Mouse (Mus musculus): ENCODE data around the gene Dhrs4.

Dhrs4 gene

DNA sequence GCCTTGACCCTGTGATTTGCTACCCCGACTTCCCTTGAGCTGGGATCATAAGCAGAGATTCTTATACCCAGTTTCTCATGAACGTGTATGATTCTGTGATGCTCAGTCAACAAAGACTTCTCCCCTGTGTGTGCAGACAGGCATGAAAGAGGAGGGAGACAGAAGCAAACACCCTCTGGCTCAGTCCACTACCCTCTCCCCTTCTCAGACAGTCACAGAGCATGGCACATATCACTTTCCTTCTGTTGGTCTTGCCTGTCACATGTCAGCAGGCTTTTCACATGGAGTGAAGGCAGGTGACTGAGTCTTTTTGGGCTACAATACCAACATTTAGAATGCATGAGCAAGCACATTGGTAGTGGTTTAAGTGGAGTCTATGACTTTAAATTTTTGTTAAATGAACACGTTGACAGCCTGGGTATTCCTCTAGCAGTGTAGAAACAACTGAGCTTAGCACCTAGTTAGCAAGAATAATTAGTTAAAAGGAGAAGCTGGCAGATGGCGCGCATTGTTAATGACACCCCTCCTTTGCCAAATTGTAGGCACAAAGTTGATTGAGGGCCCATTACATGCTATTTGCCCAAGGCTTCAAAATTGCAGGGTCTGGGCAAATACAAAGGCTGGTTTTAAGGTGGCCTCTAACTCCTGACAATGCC is 6.0 kb downstream of the Dhrs4 start:
- no peak for DNase-seq (ENCODE audit: low spot score in 2 of 2)

DNA sequence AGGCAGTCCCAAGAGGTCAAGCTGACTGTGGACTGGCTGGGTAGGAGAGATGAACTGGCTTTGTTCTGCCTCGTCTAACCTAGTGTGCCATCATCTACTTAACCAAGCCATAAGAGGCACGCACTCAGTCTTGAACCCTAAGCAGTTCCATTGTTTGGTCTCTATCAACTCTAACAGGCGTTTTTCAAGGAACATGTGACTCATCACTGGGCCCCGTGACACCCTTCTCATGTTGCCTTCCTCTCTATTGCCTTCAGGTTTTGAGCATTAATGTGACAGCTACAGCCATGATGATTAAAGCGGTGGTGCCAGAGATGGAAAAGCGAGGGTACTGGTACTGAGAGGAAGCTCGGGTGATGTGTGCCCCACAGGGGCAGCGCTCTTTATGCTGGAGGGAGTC is 8.3 kb downstream of the Dhrs4 start:
- no peak for DNase-seq (ENCODE audit: low spot score in 2 of 2)

DNA sequence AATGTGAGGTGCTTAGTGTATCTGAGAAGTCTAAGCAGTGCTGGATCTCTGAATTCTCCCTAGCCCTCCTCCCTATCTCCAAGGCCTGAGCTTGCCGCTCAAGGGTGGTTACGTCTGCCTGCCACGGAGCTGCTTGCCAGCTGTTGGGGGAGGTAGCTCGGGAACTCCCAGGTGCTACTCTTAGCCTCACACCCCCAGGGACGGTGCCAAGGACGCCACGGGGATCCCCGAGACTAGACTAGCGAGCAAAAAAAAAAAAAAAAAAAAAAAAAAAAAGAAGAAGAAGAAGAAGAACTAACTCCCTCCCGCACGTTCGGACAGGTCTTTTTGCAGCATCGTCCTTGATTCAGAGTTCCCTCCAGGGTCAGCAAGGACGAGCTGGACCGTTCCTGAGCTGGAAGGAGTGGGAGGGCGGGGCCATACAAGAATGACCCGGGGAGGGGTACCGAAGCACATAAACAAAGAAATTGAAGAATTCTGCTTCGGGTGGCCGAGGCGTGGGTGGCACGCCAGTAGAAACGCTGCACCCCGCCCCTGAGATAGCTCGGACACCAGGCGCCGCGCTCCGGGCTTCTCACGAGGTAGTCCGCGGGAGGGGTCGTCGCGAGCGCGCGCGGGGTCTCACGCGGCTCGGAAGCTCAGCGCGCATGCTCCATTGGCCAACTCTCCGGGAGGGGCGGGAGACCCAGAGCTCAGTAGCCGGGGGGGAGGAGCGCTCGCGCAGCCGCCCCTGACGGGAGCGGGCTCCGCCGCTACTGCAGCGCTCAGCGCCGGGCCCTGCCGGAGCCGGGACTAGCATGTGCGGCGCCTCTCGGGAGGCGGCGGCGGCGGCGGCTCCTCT is 12.0 kb downstream of the Dhrs4 start, which contains the start of gene Carmil3:
Carmil3 (plus strand) TSS at position 291 of the 841 bp plus-strand sequence.
- peak; percentile 60 to 61 for DNase-seq (ENCODE audit: low spot score in 2 of 2)

DNA sequence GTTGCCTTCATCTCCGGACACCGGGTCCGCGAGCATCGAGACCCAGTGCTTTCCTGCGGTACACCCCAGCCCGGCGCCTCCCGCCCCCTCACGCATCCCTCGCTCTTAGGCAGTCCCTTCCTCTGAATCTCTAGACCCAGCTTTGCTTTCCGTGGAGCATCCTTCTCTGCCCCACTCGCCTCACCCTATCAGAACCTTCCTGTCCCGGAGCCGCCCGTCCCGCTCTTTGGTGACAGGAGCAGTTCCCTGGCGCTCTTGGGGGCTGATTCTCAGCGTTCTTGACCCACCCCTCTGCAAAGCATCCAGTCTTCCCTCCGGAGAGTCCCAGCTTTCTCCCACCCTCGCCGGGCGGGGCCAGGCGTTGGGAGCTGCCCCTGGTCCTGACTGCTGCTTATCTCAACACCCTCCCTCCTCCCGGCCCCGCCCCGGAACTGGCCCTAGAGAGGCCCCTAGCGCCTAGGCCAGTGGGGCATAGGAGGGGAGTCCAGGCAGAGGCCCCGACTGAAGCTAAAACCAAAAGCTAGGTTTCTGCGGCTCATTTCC is 12.8 kb downstream of the Dhrs4 start:
- DNase-seq (ENCODE audit: low spot score in 2 of 2): peak; percentile 48 to 58

DNA sequence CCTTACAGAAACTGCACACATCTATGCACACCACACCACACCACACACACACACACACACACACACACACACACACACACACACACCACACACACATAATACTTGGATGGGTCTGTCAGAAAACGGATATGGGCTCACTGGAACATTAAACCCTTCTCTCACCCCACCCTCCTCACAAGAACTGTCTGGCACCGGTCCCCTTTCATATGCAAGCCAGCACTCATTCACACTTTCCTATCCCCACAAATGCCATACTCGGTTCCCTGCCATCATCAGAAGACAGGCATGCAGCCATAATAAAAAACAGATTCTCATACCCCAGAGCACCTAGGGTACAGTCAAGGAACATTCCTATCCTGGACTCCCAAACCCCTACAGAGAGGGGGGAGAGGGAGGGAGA is 13.5 kb downstream of the Dhrs4 start:
- DNase-seq (ENCODE audit: low spot score in 2 of 2): no peak

DNA sequence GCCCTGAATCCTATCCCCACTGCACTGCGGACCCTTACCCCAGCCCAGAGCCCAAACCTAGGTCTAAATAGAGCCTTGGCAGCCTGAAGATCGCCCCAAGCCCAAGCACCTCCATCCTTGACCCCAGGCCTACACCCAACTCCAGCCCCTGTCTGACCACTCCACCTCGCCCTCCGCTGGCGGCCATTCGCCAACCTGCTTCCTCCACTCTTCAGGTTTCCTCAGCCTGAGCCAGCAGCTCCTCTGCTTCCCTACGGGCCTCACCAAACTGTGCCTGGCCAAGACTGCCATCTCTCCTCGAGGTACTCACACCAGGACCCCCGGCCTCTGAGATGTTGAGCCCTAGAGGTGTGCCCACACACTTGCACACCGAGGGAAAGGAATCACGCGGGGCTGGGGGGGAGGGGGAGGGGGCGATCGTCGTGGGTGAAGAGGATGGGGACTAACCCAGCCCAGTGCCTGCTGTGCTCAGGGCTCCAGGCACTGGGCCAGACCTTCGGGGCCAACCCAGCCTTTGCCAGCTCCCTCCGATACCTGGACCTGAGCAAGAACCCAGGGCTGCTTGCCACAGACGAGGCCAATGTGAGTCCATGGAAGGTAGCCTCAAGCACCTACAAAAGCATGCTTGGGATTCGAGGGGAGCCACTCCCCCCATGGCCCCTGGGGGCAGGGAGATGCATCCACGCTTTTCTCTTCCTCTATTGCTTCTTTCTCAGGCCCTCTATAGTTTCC is 17.1 kb downstream of the Dhrs4 start:
- no peak for DNase-seq (ENCODE audit: low spot score in 2 of 2)

DNA sequence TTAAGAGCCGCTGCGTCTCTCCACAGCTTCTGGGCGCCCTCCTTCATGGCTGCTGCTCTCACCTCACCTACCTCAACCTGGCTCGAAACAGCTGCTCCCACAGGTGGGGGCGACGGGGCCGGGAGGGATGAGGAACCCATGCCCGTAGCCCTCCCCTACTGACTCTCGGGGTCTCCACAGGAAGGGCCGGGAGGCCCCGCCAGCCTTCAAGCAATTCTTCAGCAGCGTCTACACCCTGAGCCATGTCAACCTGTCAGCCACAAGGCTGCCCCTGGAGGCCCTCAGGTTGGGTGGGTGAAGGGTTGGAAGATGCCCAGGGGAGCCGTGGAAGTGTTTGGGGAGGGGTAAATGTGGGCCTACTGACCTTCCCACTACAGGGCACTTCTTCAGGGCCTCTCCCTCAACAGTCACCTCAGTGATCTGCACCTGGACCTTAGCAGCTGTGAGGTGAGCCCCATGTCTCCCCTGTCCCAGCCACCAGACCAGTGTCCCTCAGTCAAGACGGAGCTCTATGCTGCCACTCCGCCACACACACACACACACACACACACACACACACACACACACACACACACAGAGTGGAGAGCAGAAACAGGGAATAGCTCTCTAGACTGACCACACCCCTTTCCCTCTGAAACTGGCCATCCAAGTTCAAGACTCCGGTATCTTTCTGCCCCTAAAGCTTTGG is 18.3 kb downstream of the Dhrs4 start:
- no peak for DNase-seq (ENCODE audit: low spot score in 2 of 2)

DNA sequence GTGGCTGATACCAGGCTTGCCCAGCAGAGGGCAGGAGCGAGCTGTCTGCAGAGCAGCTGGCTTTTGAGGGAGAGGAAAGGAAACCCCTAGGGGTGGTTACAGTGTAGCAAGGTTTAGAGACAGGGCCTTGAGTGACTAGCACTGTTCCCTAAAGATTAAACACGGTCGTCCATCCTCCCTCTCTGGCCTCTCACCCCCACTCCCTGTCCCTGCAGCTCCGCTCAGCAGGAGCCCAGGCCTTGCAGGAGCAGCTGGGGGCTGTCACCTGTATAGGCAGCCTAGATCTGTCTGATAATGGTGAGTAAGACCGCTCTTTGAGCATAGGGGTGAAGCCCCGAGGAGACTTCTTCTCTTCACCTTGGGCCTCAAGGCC is 18.9 kb downstream of the Dhrs4 start:
- DNase-seq (ENCODE audit: low spot score in 2 of 2): peak; percentile 82 to 84

DNA sequence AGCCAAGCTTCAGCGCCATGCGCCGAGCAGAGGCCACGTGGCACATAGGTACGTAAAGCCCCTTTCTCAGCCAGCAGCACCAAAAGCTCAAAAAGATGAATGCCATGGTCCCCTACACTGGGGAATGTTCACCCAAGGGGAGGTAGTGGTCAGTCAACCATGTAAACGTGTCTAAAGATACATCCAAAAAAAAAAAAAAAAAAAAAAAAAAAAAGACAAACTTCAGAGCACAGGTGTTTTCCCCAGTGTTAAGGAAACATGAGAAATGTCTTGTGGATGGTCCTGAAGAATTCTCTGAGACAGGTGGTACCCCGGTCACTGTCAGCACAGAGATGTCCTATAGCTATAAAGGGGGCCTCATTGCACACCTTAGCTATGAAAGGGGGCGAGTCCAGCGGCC is 27.1 kb downstream of the Dhrs4 start:
- DNase-seq (ENCODE audit: low spot score in 2 of 2): no peak

DNA sequence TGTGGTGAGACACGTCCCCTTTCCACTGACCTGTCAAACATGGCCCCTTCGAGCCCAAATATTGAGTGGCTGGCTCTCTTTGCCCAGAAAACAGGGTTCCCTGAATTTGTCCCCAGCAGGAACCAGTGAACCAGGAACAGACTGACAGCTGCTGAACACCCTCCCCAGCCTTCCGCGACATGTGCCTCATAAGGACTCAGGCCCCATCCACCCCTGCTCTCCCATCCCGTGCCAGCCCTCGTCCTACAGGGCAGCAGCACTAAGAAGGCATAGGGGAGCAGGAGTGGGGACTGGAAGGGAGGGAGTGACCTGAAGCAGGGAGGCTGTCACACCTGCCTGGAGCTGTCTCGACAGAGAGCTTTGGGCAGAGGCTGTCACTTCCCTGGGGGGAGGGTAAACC is 29.2 kb downstream of the Dhrs4 start:
- no peak for DNase-seq (ENCODE audit: low spot score in 2 of 2)

DNA sequence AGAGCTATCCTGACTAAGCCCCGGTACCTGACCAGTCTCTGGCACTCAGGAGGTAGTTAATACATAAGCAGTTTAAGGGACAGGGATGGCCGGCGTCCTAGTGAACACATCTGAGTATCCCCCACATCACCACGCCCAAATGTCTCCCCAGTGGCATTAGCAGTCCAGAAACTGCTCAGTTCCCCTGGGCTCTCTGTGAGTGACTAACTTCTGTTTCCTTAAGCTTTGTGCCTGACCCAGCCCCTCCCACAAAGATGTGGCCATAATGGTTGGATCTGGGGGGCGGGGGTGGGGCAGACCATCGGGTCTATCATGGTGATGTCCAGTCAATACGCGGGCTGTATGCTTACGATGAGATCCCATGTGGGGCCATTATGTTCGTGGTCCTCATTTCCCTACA is 31.0 kb downstream of the Dhrs4 start:
- DNase-seq (ENCODE audit: low spot score in 2 of 2): no peak

DNA sequence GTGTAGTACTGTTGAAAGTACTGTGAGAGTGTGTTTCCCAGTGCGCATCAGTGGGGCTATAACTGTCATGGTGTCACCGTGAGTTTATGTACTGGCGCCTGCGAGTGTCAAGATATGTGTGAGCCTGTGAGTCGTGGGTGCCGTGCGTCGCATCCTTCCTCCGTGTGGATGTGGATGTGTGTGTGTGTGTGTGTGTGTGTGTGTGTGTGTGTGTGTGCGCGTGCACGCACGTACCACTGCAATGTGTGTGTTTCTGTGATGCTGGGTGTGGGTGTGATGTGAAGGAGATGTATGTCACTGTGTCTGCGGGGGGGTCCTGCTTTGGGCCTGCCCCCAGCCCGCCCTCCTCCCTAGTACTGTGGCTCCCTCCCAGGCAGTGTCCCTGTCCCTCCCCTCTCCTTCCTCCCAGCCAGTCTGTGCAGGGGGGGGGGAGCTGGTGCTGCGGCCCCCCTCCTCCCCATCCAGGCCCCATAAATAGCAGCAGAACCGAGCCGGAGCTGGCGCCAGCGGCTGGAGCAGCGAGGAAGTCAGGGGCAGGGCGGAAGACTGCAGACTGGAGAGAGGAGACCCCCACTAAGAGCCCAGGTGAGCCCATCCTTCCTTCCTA is 31.7 kb downstream of the Dhrs4 start, which contains the start of gene Cpne6:
Cpne6 (plus strand) TSS at position 321 of the 607 bp plus-strand sequence.
- no peak for DNase-seq (ENCODE audit: low spot score in 2 of 2)

DNA sequence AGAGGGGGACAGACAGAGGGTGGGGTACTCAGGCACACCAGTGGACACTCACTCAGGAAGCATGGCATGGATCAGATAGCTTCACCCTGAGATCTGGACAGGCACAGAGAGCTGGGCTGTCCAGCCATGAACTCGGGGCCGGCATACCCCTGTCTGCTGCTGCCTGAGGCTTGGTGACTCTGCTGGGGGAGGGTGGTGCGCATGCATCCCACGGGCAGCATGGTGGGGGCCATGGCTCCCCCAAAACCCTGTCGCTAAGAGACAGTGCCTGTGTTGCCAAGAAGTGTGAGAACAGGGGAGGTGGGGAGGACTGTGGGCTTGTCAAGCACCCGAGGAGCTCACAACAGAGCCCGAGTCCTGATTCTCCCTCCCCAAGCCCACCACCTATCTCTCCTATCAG is 32.5 kb downstream of the Dhrs4 start:
- no peak for DNase-seq (ENCODE audit: low spot score in 2 of 2)

DNA sequence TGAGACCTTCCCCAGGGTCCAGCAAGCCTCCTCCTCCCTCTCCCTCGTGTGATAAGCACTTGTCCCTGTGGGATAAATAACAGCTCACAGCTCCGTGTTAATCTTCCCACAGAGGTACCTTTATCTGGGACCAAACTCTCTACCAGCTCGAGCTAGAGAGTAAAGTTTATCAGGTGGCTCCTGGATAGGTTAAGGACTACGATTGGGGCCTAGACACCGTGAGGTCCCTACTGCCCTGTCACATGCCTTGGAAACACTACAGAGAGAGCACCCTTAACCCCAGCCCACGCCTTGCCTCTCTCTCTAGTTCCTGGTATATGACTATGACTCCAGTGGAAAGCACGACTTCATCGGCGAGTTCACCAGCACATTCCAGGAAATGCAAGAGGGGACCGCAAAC is 35.4 kb downstream of the Dhrs4 start:
- no peak for DNase-seq (ENCODE audit: low spot score in 2 of 2)

DNA sequence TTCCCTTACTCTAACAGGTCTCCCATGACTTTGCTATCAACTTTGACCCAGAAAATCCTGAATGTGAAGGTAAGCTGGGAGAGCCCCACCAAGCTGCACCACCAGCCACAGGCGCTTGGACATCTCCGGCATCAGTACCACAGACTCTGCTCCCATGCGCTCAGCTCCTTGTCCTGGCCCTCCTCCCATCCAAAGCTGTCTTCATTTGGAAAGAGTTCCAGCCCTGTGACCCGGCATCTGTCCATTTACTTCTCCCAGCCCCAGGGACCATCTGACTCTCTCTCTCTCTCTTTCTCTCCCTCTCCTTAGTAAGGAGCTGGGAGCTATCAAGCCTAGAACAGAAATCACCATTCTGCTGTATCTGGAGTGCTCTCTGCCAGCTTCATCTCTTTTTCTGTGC is 37.3 kb downstream of the Dhrs4 start:
- DNase-seq (ENCODE audit: low spot score in 2 of 2): no peak

DNA sequence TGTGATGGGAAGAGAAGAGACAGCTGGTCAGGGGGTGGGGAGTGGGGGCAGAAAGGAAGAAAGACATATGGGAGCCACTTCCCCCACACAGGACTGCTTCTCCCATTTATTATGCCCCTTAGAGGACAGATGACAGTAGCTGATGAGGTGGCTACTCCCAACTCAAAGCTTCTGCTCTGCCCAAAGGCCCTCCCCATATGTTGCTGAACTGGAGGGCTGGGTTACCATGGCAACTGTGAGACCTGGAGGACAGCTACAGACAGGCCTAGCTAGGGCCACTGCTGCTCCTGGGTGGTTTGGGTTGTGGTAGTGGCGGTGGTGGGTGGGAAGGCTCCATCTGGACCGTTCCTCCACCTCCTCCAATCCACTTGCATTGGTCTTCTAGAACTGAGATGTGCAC is 40.3 kb downstream of the Dhrs4 start:
- no peak for DNase-seq (ENCODE audit: low spot score in 2 of 2)

DNA sequence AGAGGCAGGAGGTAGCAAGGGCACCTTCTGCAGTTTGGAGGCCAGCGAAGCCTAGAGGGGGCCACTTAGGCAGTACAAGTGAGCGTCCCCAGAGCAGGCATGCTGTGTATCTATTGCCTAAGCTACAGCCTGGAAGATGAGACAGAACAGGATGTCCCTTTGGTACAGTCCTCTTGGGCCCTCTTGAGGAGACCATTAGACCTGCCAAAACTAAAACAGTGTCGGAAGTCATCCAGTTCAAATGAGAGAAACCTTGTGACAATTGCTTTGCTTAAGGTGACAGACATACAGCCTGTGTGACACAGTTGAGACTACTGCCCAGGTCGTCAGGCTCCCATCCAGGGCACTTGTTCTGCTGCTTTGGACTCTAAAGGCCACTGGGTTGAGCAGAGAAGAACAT is 41.0 kb downstream of the Dhrs4 start:
- DNase-seq (ENCODE audit: low spot score in 2 of 2): no peak

DNA sequence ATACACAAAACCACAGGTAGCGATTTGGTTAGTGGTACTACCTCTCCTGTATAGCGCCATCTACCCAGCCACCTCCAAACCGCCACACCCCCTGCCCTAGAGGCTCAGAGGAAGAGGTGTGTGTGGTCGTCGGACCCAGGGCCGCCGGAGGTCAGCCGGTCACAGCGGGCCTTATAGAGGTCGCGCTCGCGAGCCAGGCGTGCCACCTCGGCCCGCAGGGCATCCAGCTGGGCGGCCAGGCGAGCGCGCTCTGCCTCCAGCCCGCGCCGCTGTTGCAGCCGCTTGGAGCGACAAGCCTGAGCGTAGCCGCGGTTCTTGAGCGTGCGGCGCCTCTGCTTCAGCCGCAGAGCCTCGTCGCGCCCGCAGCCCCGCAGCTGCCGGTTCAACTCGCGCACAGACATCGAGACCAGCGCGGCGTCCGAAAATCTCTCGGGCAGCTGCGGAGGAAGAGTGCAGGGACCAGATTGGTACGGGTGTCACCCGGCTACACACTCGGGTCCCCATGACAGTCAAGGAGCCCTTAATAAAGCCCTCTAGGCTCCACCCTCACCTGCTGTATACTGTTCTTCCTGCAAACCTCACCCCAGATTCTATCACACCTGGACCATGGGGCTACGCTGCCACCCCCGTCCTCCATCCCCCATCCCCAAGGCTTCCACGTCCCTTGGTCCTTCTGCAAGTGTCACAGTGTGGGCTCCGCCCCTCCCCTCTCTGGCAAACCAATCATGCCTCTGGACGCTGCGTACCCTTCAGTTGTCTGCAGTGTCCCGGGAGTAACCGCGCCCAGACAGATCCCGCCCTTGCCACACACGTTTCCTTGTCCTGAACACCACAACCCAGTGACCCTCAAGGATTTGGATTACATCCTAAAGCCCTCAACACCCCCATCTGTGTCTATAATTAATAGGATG is 42.1 kb downstream of the Dhrs4 start:
- DNase-seq (ENCODE audit: low spot score in 2 of 2): no peak

DNA sequence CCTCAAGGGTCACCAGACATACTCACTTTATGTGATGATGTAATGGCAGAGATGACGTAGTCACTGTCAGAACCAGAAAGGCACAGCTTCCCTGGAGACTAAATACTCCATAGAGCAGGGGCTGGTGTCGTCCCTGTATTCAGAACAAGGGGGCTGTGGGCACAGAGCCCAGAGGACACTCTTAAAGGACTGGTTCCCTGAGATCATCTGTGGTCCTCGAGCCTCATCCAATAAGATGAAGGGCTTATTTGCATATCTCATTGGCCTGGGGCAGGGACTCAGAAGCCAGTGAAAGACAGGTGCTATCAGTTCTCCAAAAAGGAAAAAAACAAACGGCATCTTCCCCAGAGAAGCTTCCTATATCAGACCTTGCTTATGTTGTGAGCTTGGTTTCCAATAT is 45.5 kb downstream of the Dhrs4 start:
- DNase-seq (ENCODE audit: low spot score in 2 of 2): no peak

DNA sequence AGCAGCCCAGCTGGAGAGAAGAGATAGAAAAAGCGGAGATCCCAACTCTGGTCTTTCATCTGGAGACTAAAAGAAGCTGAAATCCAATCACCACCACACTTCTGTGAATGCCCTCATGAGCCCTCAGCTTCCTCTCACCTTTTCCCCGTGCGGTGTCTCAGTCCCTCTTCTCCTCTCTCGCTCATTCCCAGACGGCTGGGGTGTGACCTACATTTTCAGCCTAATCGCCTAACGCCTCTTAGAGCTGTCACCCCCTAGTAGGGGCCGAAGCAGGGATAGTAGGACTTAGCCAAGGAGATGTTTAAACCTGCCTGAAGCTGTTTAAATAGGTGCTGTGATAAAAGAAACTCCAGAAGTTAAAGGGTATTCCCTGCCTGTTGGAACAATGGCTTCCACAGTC is 46.2 kb downstream of the Dhrs4 start, which contains the start of gene Nrl:
Nrl (minus strand) TSS at position 197 of the 400 bp plus-strand sequence.
- no peak for DNase-seq (ENCODE audit: low spot score in 2 of 2)

All from spleen, postnatal 36 days (tissue).